Mouse (Mus musculus): ENCODE measurements around the gene Elovl6. TPM values are rescaled to one million over a fixed set of nuclear protein-coding genes. Genes with fewer than 3 reads are reported as not detected.

Elovl6 gene
- total and polyA plus RNA-seq, 2 experiments from 2014 or later, result 44.3 to 46.6 TPM

- Histone ChIP-seq H3K4me2 (ENCODE audit: low read depth, low read length, poor library complexity, severe bottlenecking) (no peak overlapping the region), H3K36me3 (ENCODE audit: insufficient read depth, low read length) (no peaks in the 10 kb centered on the region), H3K9ac (replicated peaks; ENCODE audit: low read length, poor library complexity, severe bottlenecking) (no peak overlapping the region), H3K27ac (ENCODE audit: low read depth, low read length) (no peak overlapping the region), H3K4me1 (ENCODE audit: insufficient read depth, low read length) (no peaks in the 10 kb centered on the region), H3K27me3 (ENCODE audit: insufficient read depth, low read length) (no peaks in the 10 kb centered on the region), H3K4me3 (ENCODE audit: low read depth, low read length) (no peak overlapping the region), H3K9me3 (ENCODE audit: low read length) (no peaks in the 10 kb centered on the region)
- 83% methylated on average over 7 of the region's 7 CpGs for WGBS
- no peak for DNase-seq (ENCODE audit: low spot score)
- no peak for ATAC-seq (ENCODE audit: low FRiP score)
- no peak for TF ChIP-seq CTCF (IDR thresholded peaks at IDR 0.05)
Measured at GRCm38 (mm10) chr3:129613756-129614155, 81.6 kb downstream of the Elovl6 start.

GRCm38 (mm10) chr3:129614216-129614615, 82.1 kb downstream of the Elovl6 start:
- no peak for TF ChIP-seq CTCF (IDR thresholded peaks at IDR 0.05)
- WGBS, result 95% methylated on average over 2 of the region's 2 CpGs
- Histone ChIP-seq H3K27ac (ENCODE audit: low read depth, low read length) (no peak overlapping the region), H3K4me2 (ENCODE audit: low read depth, low read length, poor library complexity, severe bottlenecking) (no peak overlapping the region), H3K4me1 (ENCODE audit: insufficient read depth, low read length) (no peaks in the 10 kb centered on the region), H3K9ac (replicated peaks; ENCODE audit: low read length, poor library complexity, severe bottlenecking) (no peak overlapping the region), H3K36me3 (ENCODE audit: insufficient read depth, low read length) (no peaks in the 10 kb centered on the region), H3K9me3 (ENCODE audit: low read length) (no peaks in the 10 kb centered on the region), H3K27me3 (ENCODE audit: insufficient read depth, low read length) (no peaks in the 10 kb centered on the region), H3K4me3 (ENCODE audit: low read depth, low read length) (no peak overlapping the region)
- DNase-seq (ENCODE audit: low spot score) (no peak), ATAC-seq (ENCODE audit: low FRiP score) (no peak)

GRCm38 (mm10) chr3:129617450-129617849, 85.3 kb downstream of the Elovl6 start:
- H3K9me3 ChIP-seq (ENCODE audit: low read length), result no peaks in the 10 kb centered on the region
- no peaks in the 10 kb centered on the region for H3K4me1 ChIP-seq (ENCODE audit: insufficient read depth, low read length)
- no peaks in the 10 kb centered on the region for H3K36me3 ChIP-seq (ENCODE audit: insufficient read depth, low read length)
- no peak overlapping the region for H3K4me2 ChIP-seq (ENCODE audit: low read depth, low read length, poor library complexity, severe bottlenecking)
- no peak for TF ChIP-seq CTCF (IDR thresholded peaks at IDR 0.05)
- DNase-seq (ENCODE audit: low spot score), result no peak
- H3K27ac ChIP-seq (ENCODE audit: low read depth, low read length), result no peak overlapping the region
- 89% methylated on average over 11 of the region's 11 CpGs for WGBS
- H3K9ac ChIP-seq (replicated peaks; ENCODE audit: low read length, poor library complexity, severe bottlenecking), result no peak overlapping the region
- H3K27me3 ChIP-seq (ENCODE audit: insufficient read depth, low read length), result no peaks in the 10 kb centered on the region
- no peak overlapping the region for H3K4me3 ChIP-seq (ENCODE audit: low read depth, low read length)
- ATAC-seq (ENCODE audit: low FRiP score), result no peak

GRCm38 (mm10) chr3:129619194-129619775, 87.1 kb downstream of the Elovl6 start:
- H3K27ac ChIP-seq (ENCODE audit: low read depth, low read length), result no peak overlapping the region
- 90% methylated on average over 16 of the region's 16 CpGs for WGBS
- no peak overlapping the region for H3K9ac ChIP-seq (replicated peaks; ENCODE audit: low read length, poor library complexity, severe bottlenecking)
- DNase-seq (ENCODE audit: low spot score) (no peak), ATAC-seq (ENCODE audit: low FRiP score) (no peak)
- no peaks in the 10 kb centered on the region for H3K36me3 ChIP-seq (ENCODE audit: insufficient read depth, low read length)
- no peak for TF ChIP-seq CTCF (IDR thresholded peaks at IDR 0.05)
- no peak overlapping the region for H3K4me2 ChIP-seq (ENCODE audit: low read depth, low read length, poor library complexity, severe bottlenecking)
- H3K27me3 ChIP-seq (ENCODE audit: insufficient read depth, low read length), result no peaks in the 10 kb centered on the region
- H3K9me3 ChIP-seq (ENCODE audit: low read length), result no peaks in the 10 kb centered on the region
- no peaks in the 10 kb centered on the region for H3K4me1 ChIP-seq (ENCODE audit: insufficient read depth, low read length)
- no peak overlapping the region for H3K4me3 ChIP-seq (ENCODE audit: low read depth, low read length)

GRCm38 (mm10) chr3:129620802-129621201, 88.6 kb downstream of the Elovl6 start:
- 94% methylated on average over 3 of the region's 3 CpGs for whole genome bisulfite sequencing
- ATAC-seq (ENCODE audit: low FRiP score), result no peak
- no peaks in the 10 kb centered on the region for H3K36me3 ChIP-seq (ENCODE audit: insufficient read depth, low read length)

GRCm38 (mm10) chr3:129621255-129621654, 89.1 kb downstream of the Elovl6 start:
- Histone ChIP-seq H3K4me3 (ENCODE audit: low read depth, low read length) (no peak overlapping the region), H3K4me1 (ENCODE audit: insufficient read depth, low read length) (no peaks in the 10 kb centered on the region), H3K9ac (replicated peaks; ENCODE audit: low read length, poor library complexity, severe bottlenecking) (no peak overlapping the region), H3K36me3 (ENCODE audit: insufficient read depth, low read length) (no peaks in the 10 kb centered on the region), H3K27me3 (ENCODE audit: insufficient read depth, low read length) (no peaks in the 10 kb centered on the region), H3K9me3 (ENCODE audit: low read length) (no peaks in the 10 kb centered on the region), H3K27ac (ENCODE audit: low read depth, low read length) (no peak overlapping the region), H3K4me2 (ENCODE audit: low read depth, low read length, poor library complexity, severe bottlenecking) (no peak overlapping the region)
- WGBS, result 86% methylated on average over 5 of the region's 5 CpGs
- TF ChIP-seq CTCF (IDR thresholded peaks at IDR 0.05), result no peak
- DNase-seq (ENCODE audit: low spot score) (no peak), ATAC-seq (ENCODE audit: low FRiP score) (no peak)

More at GRCm38 (mm10) chr3:129620802-129621201, 88.6 kb downstream of the Elovl6 start:
- Histone ChIP-seq H3K4me2 (ENCODE audit: low read depth, low read length, poor library complexity, severe bottlenecking) (no peak overlapping the region), H3K9me3 (ENCODE audit: low read length) (no peaks in the 10 kb centered on the region), H3K4me1 (ENCODE audit: insufficient read depth, low read length) (no peaks in the 10 kb centered on the region), H3K9ac (replicated peaks; ENCODE audit: low read length, poor library complexity, severe bottlenecking) (no peak overlapping the region), H3K27ac (ENCODE audit: low read depth, low read length) (no peak overlapping the region), H3K4me3 (ENCODE audit: low read depth, low read length) (no peak overlapping the region), H3K27me3 (ENCODE audit: insufficient read depth, low read length) (no peaks in the 10 kb centered on the region)
- no peak for TF ChIP-seq CTCF (IDR thresholded peaks at IDR 0.05)
- no peak for DNase-seq (ENCODE audit: low spot score)

Data from midbrain, postnatal 0 days (tissue).